Mouse (Mus musculus): ENCODE measurements around the gene Rnf215.

Rnf215 gene

GRCm38 (mm10) chr11:4190677-4191076, 55.7 kb downstream of the Rnf215 start:
- no peak for DNase-seq (ENCODE audit: low spot score in 2 of 2)
